Mouse (Mus musculus) erythroblast, adult 5-6 weeks (primary cell): ENCODE results near the gene Arhgap20. TPM values are rescaled to one million over a fixed set of nuclear protein-coding genes. Genes with fewer than 3 reads are reported as not detected.

Experiments used
- total RNA-seq, 2 experiments: library from RNA; stranded (forward) in 1 of 2; stranded (reverse) in 1 of 2; fragments of 150-400 nt in 1 of 2; fragments of 200-764, 138-1000 nt in 1 of 2; gene quantifications; 2 replicates each; pipeline versions ENCODE4 v1.2.3 to v1.2.4; 2015 to 2017; ENCODE audit warnings: low replicate concordance in 2 of 2

The Arhgap20 gene
- total RNA-seq, 2 experiments from 2014 or later = not detected

Other genes with a start within 250 kb of the Arhgap20 start
- 2.3 TPM in 1 of 2 replicates, not detected in the other for gene Fdx1, start 198.2 kb downstream of the Arhgap20 start, total RNA-seq (2015; ENCODE audit: low replicate concordance)
- gene Fdx1, start 198.2 kb downstream of the Arhgap20 start, total RNA-seq (2017; ENCODE audit: low replicate concordance) = 1.1 and 1.7 TPM in 2 replicates